Mouse (Mus musculus): ENCODE data around the gene Adam1a.

Gene Adam1a

DNA sequence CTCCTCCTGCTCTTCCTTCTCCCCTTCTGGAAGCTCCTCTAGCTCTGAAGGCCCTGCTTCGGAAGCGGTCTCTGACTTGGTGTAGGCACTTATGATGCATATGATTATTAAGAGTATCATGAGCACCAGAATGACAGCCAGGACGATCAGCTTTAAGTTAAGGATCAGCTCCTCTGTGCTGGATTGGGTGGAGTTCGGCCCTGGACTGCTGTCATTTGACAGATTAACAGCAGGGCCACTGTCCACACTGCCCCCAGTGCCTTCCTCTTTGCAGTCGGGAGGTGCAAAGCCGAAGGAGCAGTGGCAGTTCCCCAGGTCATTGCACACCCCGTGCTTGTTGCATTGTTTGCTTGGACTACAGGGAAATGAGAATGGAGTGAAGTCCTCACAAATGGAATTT is 44.6 kb downstream of the Adam1a start:
- no peak for DNase-seq (ENCODE audit: low spot score in 2 of 2)

DNA sequence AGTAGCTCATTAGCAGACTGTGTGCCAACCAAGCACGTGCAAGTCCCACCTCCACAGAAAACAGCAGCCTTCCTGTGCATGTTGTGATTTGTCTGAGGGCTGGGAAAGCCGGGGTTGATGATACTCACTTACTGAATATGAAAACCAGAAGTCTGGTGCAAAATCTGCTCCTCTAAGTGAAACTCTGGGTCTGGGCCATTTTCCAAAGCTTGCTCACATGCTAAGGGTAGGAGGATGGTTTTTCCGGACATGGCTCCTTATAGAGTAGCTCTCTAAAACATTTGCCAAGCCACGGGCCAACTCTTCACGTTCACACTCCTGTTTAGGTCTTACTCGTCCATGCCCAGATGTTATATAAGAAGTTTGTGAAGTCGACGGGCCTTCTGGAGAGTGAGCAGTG is 52.0 kb downstream of the Adam1a start:
- peak; percentile 31 to 52 for DNase-seq (ENCODE audit: low spot score in 2 of 2)

DNA sequence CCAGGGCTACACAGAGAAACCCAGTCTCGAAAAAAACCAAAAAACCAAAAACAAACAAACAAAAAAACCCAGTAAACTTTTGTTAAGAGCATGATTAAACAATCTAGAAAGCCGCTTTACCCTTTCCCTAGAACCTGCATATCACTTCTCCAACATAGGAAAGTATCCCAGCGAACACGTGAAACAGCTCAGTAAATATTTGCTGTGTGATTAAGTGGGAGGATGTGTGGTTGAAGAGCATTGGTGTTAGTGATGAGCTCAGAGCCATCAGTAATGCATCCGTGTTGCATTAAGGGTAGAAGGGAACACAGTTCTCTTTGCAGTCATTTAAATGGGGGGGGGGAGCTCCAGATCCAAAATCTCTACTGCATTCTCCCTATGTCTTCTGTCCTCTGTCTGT is 60.5 kb downstream of the Adam1a start:
- DNase-seq (ENCODE audit: low spot score in 2 of 2) = no peak

DNA sequence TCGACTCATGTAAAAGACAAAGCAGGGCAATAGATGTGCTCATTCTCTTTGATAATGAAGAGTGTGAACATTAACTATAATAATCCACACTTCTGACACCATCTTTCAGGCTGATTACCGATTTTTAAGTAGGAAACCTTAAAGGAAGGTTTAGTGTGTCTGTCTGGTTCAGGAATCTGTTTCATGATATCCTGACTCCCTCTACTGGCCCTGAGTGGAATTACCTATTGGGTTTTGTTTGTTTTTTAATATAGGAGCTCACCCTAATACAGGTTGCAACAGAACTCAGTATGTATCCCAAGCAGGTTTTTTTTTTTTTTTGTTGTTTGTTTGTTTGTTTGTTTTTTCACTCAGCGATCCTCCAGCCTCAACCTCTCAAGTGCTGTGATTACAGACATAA is 67.6 kb downstream of the Adam1a start:
- no peak for DNase-seq (ENCODE audit: low spot score in 2 of 2)

DNA sequence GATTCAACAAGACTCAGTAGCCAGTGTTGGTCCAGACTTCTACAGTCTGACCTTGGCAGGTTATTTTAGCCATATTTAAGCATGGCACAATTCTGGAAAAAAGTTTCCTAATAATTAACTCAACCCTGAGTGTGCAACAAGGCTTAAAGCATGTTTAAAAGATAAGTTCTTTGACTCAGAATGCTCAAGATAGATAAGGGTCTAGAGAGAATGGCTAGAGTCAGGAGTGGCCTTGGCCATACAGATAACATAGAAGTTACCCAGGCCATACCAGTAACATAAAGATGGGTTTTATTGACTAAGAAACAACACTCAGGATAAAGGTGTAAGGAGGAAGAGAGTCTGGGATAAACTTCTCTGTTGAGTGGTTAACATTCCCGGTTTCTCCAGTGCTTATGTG is 69.2 kb downstream of the Adam1a start:
- no peak for DNase-seq (ENCODE audit: low spot score in 2 of 2)

DNA sequence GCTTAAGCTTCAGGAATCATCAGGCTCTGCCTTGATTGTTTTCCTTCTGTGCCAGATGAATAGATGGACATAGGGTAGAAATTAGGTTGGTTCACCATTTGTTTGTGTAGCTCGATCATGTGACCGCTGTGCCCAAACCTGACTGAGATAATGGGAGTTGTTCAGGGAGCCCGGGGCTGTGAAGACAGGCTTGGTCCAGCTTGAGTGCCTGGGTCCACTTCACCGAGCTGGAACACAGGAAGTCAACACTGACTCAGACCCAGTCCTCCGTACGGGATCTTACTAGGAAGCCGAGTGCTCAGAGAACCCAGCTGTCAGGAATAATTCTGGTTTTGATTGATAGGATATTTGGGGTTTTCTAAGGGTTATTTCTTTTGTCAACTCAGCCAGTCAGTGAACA is 70.7 kb downstream of the Adam1a start:
- DNase-seq (ENCODE audit: low spot score in 2 of 2) = no peak

DNA sequence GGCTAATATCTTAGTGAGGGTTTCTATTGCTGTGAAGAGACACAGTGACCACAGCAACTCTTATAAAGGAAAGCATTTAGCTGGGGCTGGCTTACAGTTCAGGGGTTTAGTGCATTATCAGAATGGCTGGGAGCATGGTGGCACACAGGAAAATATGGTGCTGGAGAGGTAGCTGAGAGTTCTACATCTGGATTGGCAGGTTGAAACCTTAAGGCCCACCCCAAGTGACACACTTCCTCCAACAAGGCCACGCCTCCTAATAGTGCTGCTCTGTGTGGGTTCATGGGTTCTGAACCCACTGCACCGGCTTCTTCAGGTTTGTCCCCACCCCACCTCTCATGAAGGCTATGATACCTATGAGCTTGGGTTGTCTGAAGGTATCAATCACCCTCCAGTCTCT is 72.9 kb downstream of the Adam1a start:
- DNase-seq (ENCODE audit: low spot score in 2 of 2) = no peak

DNA sequence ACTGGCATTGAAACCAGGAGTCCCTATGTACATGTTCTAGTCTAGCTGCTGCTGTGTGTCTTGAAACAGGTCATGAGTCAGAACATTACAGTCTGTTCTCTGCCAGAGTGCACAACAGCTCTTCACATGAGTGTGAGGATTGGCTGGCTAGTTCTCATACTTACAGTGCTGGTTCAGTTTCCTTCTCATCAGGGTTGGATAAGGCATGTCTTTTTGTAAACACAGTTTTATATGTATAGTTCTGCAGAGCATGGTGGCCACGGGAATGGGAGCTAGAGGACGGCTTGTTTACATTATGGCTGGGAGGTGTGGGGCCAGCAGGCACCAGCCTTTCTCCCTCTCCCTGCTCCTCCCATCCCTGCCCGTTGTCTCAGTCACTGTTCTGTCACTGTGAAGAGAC is 75.7 kb downstream of the Adam1a start:
- DNase-seq (ENCODE audit: low spot score in 2 of 2) = no peak

Data from frontal cortex, postnatal 14 days (tissue).